Mouse (Mus musculus) midbrain, postnatal 0 days (tissue): Measurements from ENCODE around the gene Map4. TPM values are rescaled to one million over a fixed set of nuclear protein-coding genes. Genes with fewer than 3 reads are reported as not detected.

Experiments used
- ATAC-seq: fragments of 200-750 bp; cut with Nextera tagmentation; 2 replicates; pipeline ENCODE4 v1.8.0; 2017; ENCODE audit warnings: moderate number of reproducible peaks, mild to moderate bottlenecking, moderate TSS enrichment, moderate library complexity; ENCODE audit not compliant: low FRiP score
- DNase-seq: peaks from one replicate; pipeline ENCODE4 v3.0.0-alpha.2; 2015; ENCODE audit warnings: low spot score
- H3K27ac ChIP-seq: fragments of 300-500 bp; sonication (generic); 2 replicates; pipeline ENCODE4 v1.5.1; 2014; ENCODE audit warnings: low read depth, mild to moderate bottlenecking, low read length, mixed read lengths
- H3K27me3 ChIP-seq: fragments of 300-500 bp; sonication (generic); 2 replicates; pipeline ENCODE4 v1.6.1; 2014; ENCODE audit warnings: low read length, control low read depth, mixed read lengths; ENCODE audit not compliant: insufficient read depth
- H3K36me3 ChIP-seq: fragments of 300-500 bp; sonication (generic); 2 replicates; pipeline ENCODE4 v1.6.1; 2014; ENCODE audit warnings: low read length, control low read depth, mixed read lengths; ENCODE audit not compliant: insufficient read depth
- H3K4me1 ChIP-seq: fragments of 300-500 bp; sonication (generic); 2 replicates; pipeline ENCODE4 v1.6.1; 2014; ENCODE audit warnings: mild to moderate bottlenecking, control low read depth, antibody characterized with exemption, low read length, mixed read lengths; ENCODE audit not compliant: insufficient read depth
- H3K4me2 ChIP-seq: fragments of 300-500 bp; sonication (generic); 2 replicates; pipeline ENCODE4 v1.6.1; 2014; ENCODE audit warnings: low read depth, mild to moderate bottlenecking, low read length, mixed read lengths; ENCODE audit not compliant: poor library complexity, severe bottlenecking
- H3K4me3 ChIP-seq: fragments of 300-500 bp; sonication (generic); 2 replicates; pipeline ENCODE4 v1.5.1; 2014; ENCODE audit warnings: low read depth, mild to moderate bottlenecking, low read length, moderate library complexity
- H3K9ac ChIP-seq: fragments of 300-500 bp; sonication (generic); replicated peaks from 2 replicates; pipeline ENCODE4 v1.6.1; 2014; ENCODE audit warnings: mild to moderate bottlenecking, low read length, moderate library complexity, mixed read lengths; ENCODE audit not compliant: poor library complexity, severe bottlenecking
- H3K9me3 ChIP-seq: fragments of 300-500 bp; sonication (generic); 2 replicates; pipeline ENCODE4 v1.6.1; 2016; ENCODE audit warnings: low read length, control low read depth
- CTCF ChIP-seq: IDR thresholded peaks from 2 replicates; pipeline ENCODE4 v1.5.1; 2016; ENCODE audit warnings: antibody characterized with exemption, mild to moderate bottlenecking
- WGBS: fragments of 180-500 bp; shearing (Covaris S2); extraction: QIAGEN DNeasy Blood & Tissue Kit; methylation state at CpG from one replicate; pipeline ENCODE4 v1.1.7; 2014; 5-methylcytosine and 5-hydroxymethylcytosine counted together
- microRNA-seq: library from miRNA; unstranded; fragments of <30 nt; microRNA quantifications from one replicate; pipeline ENCODE4, GENCODE M21; 2016; ENCODE audit warnings: borderline number of aligned reads
- polyA plus RNA-seq: library from polyadenylated mRNA; unstranded; fragments of >200 nt; fragmentation: Nextera tagmentation; extraction: Ambion mirVana; gene quantifications from 2 replicates; pipeline ENCODE4 v1.2.1, GENCODE M21; 2015
- total RNA-seq: library from RNA; depleted of rRNA; stranded (reverse); fragments of >200 nt; gene quantifications from 2 replicates; pipeline ENCODE4 v1.2.3, GENCODE M21; 2014; rRNA removed

The Map4 gene
- total and polyA plus RNA-seq, 2 experiments from 2014 or later = 225 to 293 TPM

- 65% methylated on average over 6 of the region's 6 CpGs for WGBS
- Histone ChIP-seq H3K27me3 (no peaks in the 10 kb centered on the region), H3K36me3 (peaks cover 3% of the 10 kb centered on the region; the same call in 1 of the 2 replicates), H3K9me3 (no peaks in the 10 kb centered on the region), H3K27ac (no peak overlapping the region), H3K4me2 (peak overlapping the region; percentile 67), H3K4me1 (peaks cover 8% of the 10 kb centered on the region; the same call in 1 of the 2 replicates), H3K9ac (no peak overlapping the region), H3K4me3 (peak overlapping the region; percentile 86)
- no peak for ATAC-seq
- TF ChIP-seq CTCF = no peak
- no peak for DNase-seq
These were observed 201.7 kb downstream of the Map4 start for GRCm38 (mm10) chr9:110132921-110133320.

Small RNA genes lying within 50 kb of the gene (microRNA-seq; reads per million reads assigned to microRNA genes)
- gene Mir7089 = not detected

Other genes with a start within 250 kb of the Map4 start
- gene Fbxw18, start 228.8 kb upstream of the Map4 start, total RNA-seq = 0.19 and 0.38 TPM in 2 replicates
- gene Fbxw18, start 228.8 kb upstream of the Map4 start, polyA plus RNA-seq = 0.11 TPM in 1 of 2 replicates, not detected in the other
- gene Fbxw26, start 185.4 kb upstream of the Map4 start, total RNA-seq = not detected in 2 replicates
- not detected in 2 replicates for gene Fbxw26, start 185.4 kb upstream of the Map4 start, polyA plus RNA-seq
- 0.38 TPM in 1 of 2 replicates, not detected in the other for gene Fbxw27, start 140.8 kb upstream of the Map4 start, total RNA-seq
- gene Fbxw27, start 140.8 kb upstream of the Map4 start, polyA plus RNA-seq = 0.26 TPM in 1 of 2 replicates, not detected in the other
- 0.38 TPM in 1 of 2 replicates, not detected in the other for gene Spink8, start 119.2 kb upstream of the Map4 start, total RNA-seq
- gene Spink8, start 119.2 kb upstream of the Map4 start, polyA plus RNA-seq = not detected in 2 replicates
- 40.2 and 47.6 TPM in 2 replicates for gene Nme6, start 98.7 kb upstream of the Map4 start, total RNA-seq
- 50.6 and 53.7 TPM in 2 replicates for gene Nme6, start 98.7 kb upstream of the Map4 start, polyA plus RNA-seq
- not detected in 2 replicates for gene Camp, start 81.8 kb upstream of the Map4 start, total RNA-seq
- 0.21 and 0.31 TPM in 2 replicates for gene Camp, start 81.8 kb upstream of the Map4 start, polyA plus RNA-seq
- gene Cdc25a, start 55.9 kb upstream of the Map4 start, total RNA-seq = 7.5 and 11.8 TPM in 2 replicates
- gene Cdc25a, start 55.9 kb upstream of the Map4 start, polyA plus RNA-seq = 6.7 and 6.8 TPM in 2 replicates
- gene Smarcc1, start 186.2 kb downstream of the Map4 start, total RNA-seq = 34.0 and 42.3 TPM in 2 replicates
- gene Smarcc1, start 186.2 kb downstream of the Map4 start, polyA plus RNA-seq = 49.9 and 57.9 TPM in 2 replicates
- gene Dhx30, start 186.4 kb downstream of the Map4 start, total RNA-seq = 136 and 145 TPM in 2 replicates
- gene Dhx30, start 186.4 kb downstream of the Map4 start, polyA plus RNA-seq = 129 and 130 TPM in 2 replicates